ENCODE assay signal across 21 mouse cellular contexts in genomic region chr9:121690734-121691133, GRCm38 (mm10). TPM values are rescaled to one million over a fixed set of nuclear protein-coding genes. Genes with fewer than 3 reads are reported as not detected.
A peak's percentile ranks its signal among the peaks of the same experiment; 100 is the strongest.
DNase-seq lines count a peak whose midpoint lies in the region; ATAC-seq and TF ChIP-seq lines count a peak whose summit lies in the region.
"Had no signal": no experiment of that assay in that cellular context is flagged by ENCODE, and none has a peak within 500 bp of the region (broad histone marks: within the 10 kb centered on the region; RNA-seq: fewer than 3 reads in every experiment).

No protein-coding gene starts in this region.

- TF ChIP-seq EP300 in lung, postnatal 0 days (IDR thresholded peaks at IDR 0.05) = no peak

- peak overlapping the region; percentile 29; the same call in 1 of the 2 replicates for H3K27ac ChIP-seq in embryonic facial prominence, embryonic 13.5 days
- no peak overlapping the region for H3K27ac ChIP-seq in embryonic facial prominence, embryonic 10.5 days (replicated peaks)
- peak overlapping the region; percentile 86 for H3K27ac ChIP-seq in forebrain, postnatal 0 days (ENCODE audit: low read depth, low read length)
- peak overlapping the region; percentile 83 for H3K27ac ChIP-seq in hindbrain, postnatal 0 days
- H3K27ac ChIP-seq in midbrain, postnatal 0 days (ENCODE audit: low read depth, low read length) = peak overlapping the region; percentile 80
- H3K27ac ChIP-seq in lung, postnatal 0 days (ENCODE audit: low read length) = no peak overlapping the region
- H3K27ac ChIP-seq in kidney, adult 2 months (ENCODE audit: insufficient read depth, low read depth, low read length) = no peak overlapping the region
- H3K27ac ChIP-seq: limb, embryonic 15.5 days had no signal

- no peak for DNase-seq in embryonic facial prominence, embryonic 10.5 days (ENCODE audit: low spot score)
- DNase-seq in forebrain, postnatal 0 days = no peak
- no peak for DNase-seq in hindbrain, postnatal 0 days (ENCODE audit: low spot score)
- DNase-seq in midbrain, postnatal 0 days (ENCODE audit: low spot score) = no peak
- DNase-seq in kidney, postnatal 10 days = no peak
- no peak for DNase-seq in lung, postnatal 0 days (ENCODE audit: low spot score)
- DNase-seq in kidney, adult 2 months = no peak
- DNase-seq: adrenal gland, adult 8-10 months; cerebellum, adult 11 months; gastrocnemius, postnatal 10 days; heart, adult 18-20 months; kidney, adult 18-20 months; kidney, postnatal 36 days; lung, postnatal 14 days; thymus, adult 18-20 months had no signal

- H3K4me1 ChIP-seq in embryonic facial prominence, embryonic 13.5 days = peaks cover 8% of the 10 kb centered on the region; the same call in 1 of the 2 replicates
- 0 out of 2 replicates have a peak, but pooled peaks cover 5% of the 10 kb centered on the region for H3K4me1 ChIP-seq in embryonic facial prominence, embryonic 10.5 days
- H3K4me1 ChIP-seq in forebrain, postnatal 0 days (ENCODE audit: insufficient read depth) = peaks cover 12% of the 10 kb centered on the region
- peaks cover 11% of the 10 kb centered on the region for H3K4me1 ChIP-seq in hindbrain, postnatal 0 days (ENCODE audit: insufficient read depth, low read length)
- peaks cover 6% of the 10 kb centered on the region; the same call in 1 of the 2 replicates for H3K4me1 ChIP-seq in midbrain, postnatal 0 days (ENCODE audit: insufficient read depth, low read length)
- H3K4me1 ChIP-seq in lung, postnatal 0 days (ENCODE audit: insufficient read depth, low read depth, low read length) = no peaks in the 10 kb centered on the region
- no peaks in the 10 kb centered on the region for H3K4me1 ChIP-seq in kidney, adult 2 months (ENCODE audit: control insufficient read depth, insufficient read depth, low read length)
- H3K4me1 ChIP-seq: limb, embryonic 15.5 days had no signal

- 82% methylated on average over 7 of the region's 7 CpGs for WGBS in embryonic facial prominence, embryonic 13.5 days
- WGBS in embryonic facial prominence, embryonic 10.5 days = 91% methylated on average over 7 of the region's 7 CpGs
- 71% methylated on average over 7 of the region's 7 CpGs for WGBS in forebrain, postnatal 0 days
- 47% methylated on average over 7 of the region's 7 CpGs for WGBS in hindbrain, postnatal 0 days
- 55% methylated on average over 7 of the region's 7 CpGs for WGBS in midbrain, postnatal 0 days
- WGBS in lung, postnatal 0 days = 85% methylated on average over 7 of the region's 7 CpGs
- WGBS in kidney, adult 2 months = 94% methylated on average over 7 of the region's 7 CpGs

- H3K9ac ChIP-seq in embryonic facial prominence, embryonic 13.5 days = no peak overlapping the region
- H3K9ac ChIP-seq in forebrain, postnatal 0 days = 0 out of 2 replicates have a peak overlapping the region, but pooled peaks have one; percentile 0
- no peak overlapping the region for H3K9ac ChIP-seq in hindbrain, postnatal 0 days (replicated peaks; ENCODE audit: low read length)
- H3K9ac ChIP-seq in midbrain, postnatal 0 days (replicated peaks; ENCODE audit: low read length, poor library complexity, severe bottlenecking) = 0 out of 2 replicates have a peak overlapping the region, but pooled peaks have one; percentile 19
- H3K9ac ChIP-seq in lung, postnatal 0 days (replicated peaks; ENCODE audit: low read depth) = no peak overlapping the region
- H3K9ac ChIP-seq: limb, embryonic 15.5 days had no signal

- H3K4me3 ChIP-seq in embryonic facial prominence, embryonic 13.5 days = no peak overlapping the region
- no peak overlapping the region for H3K4me3 ChIP-seq in embryonic facial prominence, embryonic 10.5 days
- H3K4me3 ChIP-seq in forebrain, postnatal 0 days (ENCODE audit: low read depth, low read length) = no peak overlapping the region
- 0 out of 2 replicates have a peak overlapping the region, but pooled peaks have one; percentile 6 for H3K4me3 ChIP-seq in hindbrain, postnatal 0 days (ENCODE audit: low read length)
- peak overlapping the region; percentile 27; the same call in 1 of the 2 replicates for H3K4me3 ChIP-seq in midbrain, postnatal 0 days (ENCODE audit: low read depth, low read length)
- no peak overlapping the region for H3K4me3 ChIP-seq in lung, postnatal 0 days (ENCODE audit: low read depth, low read length)
- H3K4me3 ChIP-seq in kidney, adult 2 months (ENCODE audit: insufficient read depth, low read depth, low read length) = no peak overlapping the region
- H3K4me3 ChIP-seq: limb, embryonic 15.5 days had no signal

- TF ChIP-seq POLR2A in kidney, adult 2 months (IDR thresholded peaks at IDR 0.05; ENCODE audit: low read depth, low read length) = no peak

- ATAC-seq in embryonic facial prominence, embryonic 13.5 days (ENCODE audit: insufficient number of reproducible peaks, insufficient read depth, low FRiP score, low TSS enrichment, low read depth) = no peak
- ATAC-seq in forebrain, postnatal 0 days = peak; percentile 36
- ATAC-seq in hindbrain, postnatal 0 days = peak; percentile 50; the same call in 1 of the 2 replicates
- ATAC-seq in midbrain, postnatal 0 days (ENCODE audit: low FRiP score) = peak; percentile 41; the same call in 1 of the 2 replicates
- no peak for ATAC-seq in lung, postnatal 0 days

- no peak overlapping the region for H3K4me2 ChIP-seq in embryonic facial prominence, embryonic 13.5 days
- peak overlapping the region; percentile 43 for H3K4me2 ChIP-seq in forebrain, postnatal 0 days (ENCODE audit: low read depth)
- H3K4me2 ChIP-seq in hindbrain, postnatal 0 days (ENCODE audit: low read depth, low read length) = peak overlapping the region; percentile 44
- H3K4me2 ChIP-seq in midbrain, postnatal 0 days (ENCODE audit: low read depth, low read length, poor library complexity, severe bottlenecking) = peak overlapping the region; percentile 54
- H3K4me2 ChIP-seq in lung, postnatal 0 days (replicated peaks; ENCODE audit: low read depth, low read length) = no peak overlapping the region
- H3K4me2 ChIP-seq: limb, embryonic 15.5 days had no signal

- TF ChIP-seq CTCF in forebrain, postnatal 0 days (IDR thresholded peaks at IDR 0.05; ENCODE audit: low read depth) = no peak
- TF ChIP-seq CTCF in hindbrain, postnatal 0 days (IDR thresholded peaks at IDR 0.05; ENCODE audit: low read depth) = no peak
- TF ChIP-seq CTCF in midbrain, postnatal 0 days (IDR thresholded peaks at IDR 0.05) = no peak
- TF ChIP-seq CTCF in lung, postnatal 0 days (IDR thresholded peaks at IDR 0.05) = no peak
- no peak for TF ChIP-seq CTCF in kidney, adult 2 months (conservative IDR thresholded peaks at IDR 0.05; ENCODE audit: insufficient read depth, insufficient read length, low read depth, low read length)

- no peaks in the 10 kb centered on the region for H3K27me3 ChIP-seq in embryonic facial prominence, embryonic 13.5 days
- no peaks in the 10 kb centered on the region for H3K27me3 ChIP-seq in embryonic facial prominence, embryonic 10.5 days (replicated peaks; ENCODE audit: low read depth, poor library complexity, severe bottlenecking)
- H3K27me3 ChIP-seq in forebrain, postnatal 0 days (ENCODE audit: insufficient read depth, low read length) = no peaks in the 10 kb centered on the region
- no peaks in the 10 kb centered on the region for H3K27me3 ChIP-seq in hindbrain, postnatal 0 days (ENCODE audit: insufficient read depth, low read length)
- no peaks in the 10 kb centered on the region for H3K27me3 ChIP-seq in midbrain, postnatal 0 days (ENCODE audit: insufficient read depth, low read length)
- H3K27me3 ChIP-seq in lung, postnatal 0 days (replicated peaks; ENCODE audit: insufficient read depth, low read length) = no peaks in the 10 kb centered on the region
- no peaks in the 10 kb centered on the region for H3K27me3 ChIP-seq in kidney, adult 2 months (replicated peaks; ENCODE audit: control insufficient read depth, insufficient read depth, low read length)
- H3K27me3 ChIP-seq: limb, embryonic 15.5 days had no signal

- H3K9me3 ChIP-seq in embryonic facial prominence, embryonic 13.5 days = no peaks in the 10 kb centered on the region
- no peaks in the 10 kb centered on the region for H3K9me3 ChIP-seq in embryonic facial prominence, embryonic 10.5 days
- no peaks in the 10 kb centered on the region for H3K9me3 ChIP-seq in forebrain, postnatal 0 days (ENCODE audit: low read length)
- H3K9me3 ChIP-seq in hindbrain, postnatal 0 days (ENCODE audit: low read length) = no peaks in the 10 kb centered on the region
- no peaks in the 10 kb centered on the region for H3K9me3 ChIP-seq in midbrain, postnatal 0 days (ENCODE audit: low read length)
- H3K9me3 ChIP-seq in lung, postnatal 0 days (ENCODE audit: low read length) = no peaks in the 10 kb centered on the region
- H3K9me3 ChIP-seq: limb, embryonic 15.5 days had no signal

- peaks cover 76% of the 10 kb centered on the region for H3K36me3 ChIP-seq in embryonic facial prominence, embryonic 13.5 days
- H3K36me3 ChIP-seq in embryonic facial prominence, embryonic 10.5 days (replicated peaks) = peaks cover 86% of the 10 kb centered on the region
- H3K36me3 ChIP-seq in forebrain, postnatal 0 days (ENCODE audit: insufficient read depth) = peaks cover 37% of the 10 kb centered on the region
- H3K36me3 ChIP-seq in hindbrain, postnatal 0 days (ENCODE audit: insufficient read depth, low read length) = peaks cover 36% of the 10 kb centered on the region
- H3K36me3 ChIP-seq in midbrain, postnatal 0 days (ENCODE audit: insufficient read depth, low read length) = peaks cover 26% of the 10 kb centered on the region
- H3K36me3 ChIP-seq in lung, postnatal 0 days (ENCODE audit: insufficient read depth, low read length) = peaks cover 6% of the 10 kb centered on the region; the same call in 1 of the 2 replicates
- H3K36me3 ChIP-seq in kidney, adult 2 months (ENCODE audit: control insufficient read depth, insufficient read depth, low read length) = no peaks in the 10 kb centered on the region

RNA-seq across cellular contexts. Expression of gene Sec22c, which starts 14.6 kb away (rescaled TPM):
- polyA plus RNA-seq in embryonic facial prominence, embryonic 13.5 days (2015; fragmentation: Nextera tagmentation; extraction: Ambion mirVana) = 15.8 and 16.8 TPM in 2 replicates
- 14.9 and 17.8 TPM in 2 replicates for polyA plus RNA-seq in embryonic facial prominence, embryonic 10.5 days (2016; fragmentation: Nextera tagmentation; extraction: Ambion mirVana)
- 21.2 and 24.8 TPM in 2 replicates for total RNA-seq in forebrain, postnatal 0 days (2014; rRNA removed)
- polyA plus RNA-seq in forebrain, postnatal 0 days (2015; fragmentation: Nextera tagmentation; extraction: Ambion mirVana) = 22.2 and 36.3 TPM in 2 replicates
- total RNA-seq in hindbrain, postnatal 0 days (2014; rRNA removed) = 19.0 and 25.2 TPM in 2 replicates
- polyA plus RNA-seq in hindbrain, postnatal 0 days (2015; fragmentation: Nextera tagmentation; extraction: Ambion mirVana) = 26.2 and 28.6 TPM in 2 replicates
- total RNA-seq in midbrain, postnatal 0 days (2014; rRNA removed) = 26.9 and 34.3 TPM in 2 replicates
- polyA plus RNA-seq in midbrain, postnatal 0 days (2015; fragmentation: Nextera tagmentation; extraction: Ambion mirVana) = 30.5 and 34.4 TPM in 2 replicates
- 6.1 and 7.7 TPM in 2 replicates for polyA plus RNA-seq in lung, postnatal 0 days (2015; fragmentation: Nextera tagmentation; extraction: Ambion mirVana)
- polyA plus RNA-seq in kidney, adult 2 months (2012; rRNA removed) = 6.6 and 7.4 TPM in 2 replicates

RNA-seq across cellular contexts. Expression of gene Ss18l2, which starts 19.4 kb away (rescaled TPM):
- polyA plus RNA-seq in embryonic facial prominence, embryonic 13.5 days (2015; fragmentation: Nextera tagmentation; extraction: Ambion mirVana) = 115 and 129 TPM in 2 replicates
- polyA plus RNA-seq in embryonic facial prominence, embryonic 10.5 days (2016; fragmentation: Nextera tagmentation; extraction: Ambion mirVana) = 91.0 and 92.4 TPM in 2 replicates
- 69.5 and 104 TPM in 2 replicates for total RNA-seq in forebrain, postnatal 0 days (2014; rRNA removed)
- 185 and 241 TPM in 2 replicates for polyA plus RNA-seq in forebrain, postnatal 0 days (2015; fragmentation: Nextera tagmentation; extraction: Ambion mirVana)
- 62.4 and 62.6 TPM in 2 replicates for total RNA-seq in hindbrain, postnatal 0 days (2014; rRNA removed)
- 231 and 246 TPM in 2 replicates for polyA plus RNA-seq in hindbrain, postnatal 0 days (2015; fragmentation: Nextera tagmentation; extraction: Ambion mirVana)
- total RNA-seq in midbrain, postnatal 0 days (2014; rRNA removed) = 51.4 and 59.6 TPM in 2 replicates
- polyA plus RNA-seq in midbrain, postnatal 0 days (2015; fragmentation: Nextera tagmentation; extraction: Ambion mirVana) = 204 and 218 TPM in 2 replicates
- 79.7 and 104 TPM in 2 replicates for polyA plus RNA-seq in lung, postnatal 0 days (2015; fragmentation: Nextera tagmentation; extraction: Ambion mirVana)
- polyA plus RNA-seq in kidney, adult 2 months (2012; rRNA removed) = 52.4 and 61.5 TPM in 2 replicates

RNA-seq across cellular contexts. Expression of gene Nktr, which starts 28.2 kb away (rescaled TPM):
- 70.1 and 84.9 TPM in 2 replicates for polyA plus RNA-seq in embryonic facial prominence, embryonic 13.5 days (2015; fragmentation: Nextera tagmentation; extraction: Ambion mirVana)
- 61.2 and 62.9 TPM in 2 replicates for polyA plus RNA-seq in embryonic facial prominence, embryonic 10.5 days (2016; fragmentation: Nextera tagmentation; extraction: Ambion mirVana)
- 79.8 and 97.3 TPM in 2 replicates for total RNA-seq in forebrain, postnatal 0 days (2014; rRNA removed)
- polyA plus RNA-seq in forebrain, postnatal 0 days (2015; fragmentation: Nextera tagmentation; extraction: Ambion mirVana) = 31.3 and 43.2 TPM in 2 replicates
- 68.7 and 76.6 TPM in 2 replicates for total RNA-seq in hindbrain, postnatal 0 days (2014; rRNA removed)
- polyA plus RNA-seq in hindbrain, postnatal 0 days (2015; fragmentation: Nextera tagmentation; extraction: Ambion mirVana) = 47.1 and 50.4 TPM in 2 replicates
- 71.4 and 112 TPM in 2 replicates for total RNA-seq in midbrain, postnatal 0 days (2014; rRNA removed)
- 42.1 and 50.7 TPM in 2 replicates for polyA plus RNA-seq in midbrain, postnatal 0 days (2015; fragmentation: Nextera tagmentation; extraction: Ambion mirVana)
- polyA plus RNA-seq in lung, postnatal 0 days (2015; fragmentation: Nextera tagmentation; extraction: Ambion mirVana) = 43.6 and 51.3 TPM in 2 replicates
- 24.8 and 28.5 TPM in 2 replicates for polyA plus RNA-seq in kidney, adult 2 months (2012; rRNA removed)

RNA-seq across cellular contexts. Expression of gene Vipr1, which starts 48.2 kb away (rescaled TPM):
- 0.67 TPM in 2 replicates for polyA plus RNA-seq in embryonic facial prominence, embryonic 13.5 days (2015; fragmentation: Nextera tagmentation; extraction: Ambion mirVana)
- polyA plus RNA-seq in embryonic facial prominence, embryonic 10.5 days (2016; fragmentation: Nextera tagmentation; extraction: Ambion mirVana) = 0.16 and 0.33 TPM in 2 replicates
- total RNA-seq in forebrain, postnatal 0 days (2014; rRNA removed) = 0.48 and 1.5 TPM in 2 replicates
- polyA plus RNA-seq in forebrain, postnatal 0 days (2015; fragmentation: Nextera tagmentation; extraction: Ambion mirVana) = 0.34 and 0.89 TPM in 2 replicates
- total RNA-seq in hindbrain, postnatal 0 days (2014; rRNA removed) = 1.3 and 1.4 TPM in 2 replicates
- polyA plus RNA-seq in hindbrain, postnatal 0 days (2015; fragmentation: Nextera tagmentation; extraction: Ambion mirVana) = 0.38 and 0.51 TPM in 2 replicates
- total RNA-seq in midbrain, postnatal 0 days (2014; rRNA removed) = 0.05 and 0.82 TPM in 2 replicates
- polyA plus RNA-seq in midbrain, postnatal 0 days (2015; fragmentation: Nextera tagmentation; extraction: Ambion mirVana) = 0.26 and 0.36 TPM in 2 replicates
- polyA plus RNA-seq in lung, postnatal 0 days (2015; fragmentation: Nextera tagmentation; extraction: Ambion mirVana) = 0.20 and 0.29 TPM in 2 replicates
- polyA plus RNA-seq in kidney, adult 2 months (2012; rRNA removed) = 2.0 and 5.4 TPM in 2 replicates
- total RNA-seq: megakaryocyte-erythroid progenitor cell, adult 5-6 weeks; MEL had no signal

RNA-seq across cellular contexts. Expression of gene Lyzl4, which starts 48.8 kb away (rescaled TPM):
- 0.28 and 0.34 TPM in 2 replicates for polyA plus RNA-seq in embryonic facial prominence, embryonic 13.5 days (2015; fragmentation: Nextera tagmentation; extraction: Ambion mirVana)
- polyA plus RNA-seq in embryonic facial prominence, embryonic 10.5 days (2016; fragmentation: Nextera tagmentation; extraction: Ambion mirVana) = not detected in 2 replicates
- total RNA-seq in forebrain, postnatal 0 days (2014; rRNA removed) = 0.46 TPM in 1 of 2 replicates, not detected in the other
- polyA plus RNA-seq in forebrain, postnatal 0 days (2015; fragmentation: Nextera tagmentation; extraction: Ambion mirVana) = 0.25 TPM in 1 of 2 replicates, not detected in the other
- not detected in 2 replicates for total RNA-seq in hindbrain, postnatal 0 days (2014; rRNA removed)
- polyA plus RNA-seq in hindbrain, postnatal 0 days (2015; fragmentation: Nextera tagmentation; extraction: Ambion mirVana) = 0.23 and 0.46 TPM in 2 replicates
- total RNA-seq in midbrain, postnatal 0 days (2014; rRNA removed) = not detected in 2 replicates
- polyA plus RNA-seq in midbrain, postnatal 0 days (2015; fragmentation: Nextera tagmentation; extraction: Ambion mirVana) = 0.28 TPM in 1 of 2 replicates, not detected in the other
- not detected in 2 replicates for polyA plus RNA-seq in lung, postnatal 0 days (2015; fragmentation: Nextera tagmentation; extraction: Ambion mirVana)
- polyA plus RNA-seq in kidney, adult 2 months (2012; rRNA removed) = 0.11 TPM in 1 of 2 replicates, not detected in the other
- total RNA-seq: common myeloid progenitor, adult 5-6 weeks; heart, adult 18-20 months; megakaryocyte-erythroid progenitor cell, adult 5-6 weeks; MEL had no signal
- polyA plus RNA-seq: heart, embryonic 14.5 days had no signal

Comparison
In these comparisons a context has a peak if more than half of its experiments do, and no peak if none do; other contexts are left out.
1. H3K27ac ChIP-seq: peak in embryonic facial prominence, embryonic 13.5 days (single experiment), forebrain, postnatal 0 days (single experiment), hindbrain, postnatal 0 days (single experiment) and midbrain, postnatal 0 days (single experiment); none in embryonic facial prominence, embryonic 10.5 days (single experiment), lung, postnatal 0 days (single experiment) and kidney, adult 2 months (single experiment).
2. ATAC-seq: peak in forebrain, postnatal 0 days (single experiment), hindbrain, postnatal 0 days (single experiment) and midbrain, postnatal 0 days (single experiment); none in embryonic facial prominence, embryonic 13.5 days (single experiment) and lung, postnatal 0 days (single experiment).
3. H3K4me2 ChIP-seq: peak in forebrain, postnatal 0 days (single experiment), hindbrain, postnatal 0 days (single experiment) and midbrain, postnatal 0 days (single experiment); none in embryonic facial prominence, embryonic 13.5 days (single experiment) and lung, postnatal 0 days (single experiment).
4. H3K4me3 ChIP-seq: peak in hindbrain, postnatal 0 days (single experiment) and midbrain, postnatal 0 days (single experiment); none in embryonic facial prominence, embryonic 13.5 days (single experiment), embryonic facial prominence, embryonic 10.5 days (single experiment), forebrain, postnatal 0 days (single experiment), lung, postnatal 0 days (single experiment) and kidney, adult 2 months (single experiment).
5. H3K9ac ChIP-seq: peak in forebrain, postnatal 0 days (single experiment) and midbrain, postnatal 0 days (single experiment); none in embryonic facial prominence, embryonic 13.5 days (single experiment), hindbrain, postnatal 0 days (single experiment) and lung, postnatal 0 days (single experiment).